In genomic region chr12:8947163-8947562, GRCm38 (mm10) we compare ENCODE assay signal across 8 mouse cellular contexts. TPM values are rescaled to one million over a fixed set of nuclear protein-coding genes. Genes with fewer than 3 reads are reported as not detected.
A peak's percentile ranks its signal among the peaks of the same experiment; 100 is the strongest.
DNase-seq lines count a peak whose midpoint lies in the region; ATAC-seq and TF ChIP-seq lines count a peak whose summit lies in the region.
"Had no signal": no experiment of that assay in that cellular context is flagged by ENCODE, and none has a peak within 500 bp of the region (broad histone marks: within the 10 kb centered on the region; RNA-seq: fewer than 3 reads in every experiment).

No protein-coding gene starts in this region.

- H3K36me3 ChIP-seq in kidney, embryonic 14.5 days (ENCODE audit: control insufficient read depth, insufficient read depth, low read length) = no peaks in the 10 kb centered on the region
- no peaks in the 10 kb centered on the region for H3K36me3 ChIP-seq in kidney, adult 2 months (ENCODE audit: control insufficient read depth, insufficient read depth, low read length)
- no peaks in the 10 kb centered on the region for H3K36me3 ChIP-seq in embryonic facial prominence, embryonic 14.5 days (ENCODE audit: control insufficient read depth, insufficient read depth, low read length)
- no peaks in the 10 kb centered on the region for H3K36me3 ChIP-seq in intestine, embryonic 15.5 days
- H3K36me3 ChIP-seq in midbrain, embryonic 15.5 days (replicated peaks) = no peaks in the 10 kb centered on the region
- H3K36me3 ChIP-seq: G1E had no signal

- no peaks in the 10 kb centered on the region for H3K9me3 ChIP-seq in kidney, embryonic 14.5 days (ENCODE audit: control insufficient read depth, low read length)
- H3K9me3 ChIP-seq in embryonic facial prominence, embryonic 14.5 days (ENCODE audit: control insufficient read depth, low read length) = no peaks in the 10 kb centered on the region
- no peaks in the 10 kb centered on the region for H3K9me3 ChIP-seq in intestine, embryonic 15.5 days
- H3K9me3 ChIP-seq in midbrain, embryonic 15.5 days = no peaks in the 10 kb centered on the region
- H3K9me3 ChIP-seq: G1E had no signal

- no peak overlapping the region for H3K9ac ChIP-seq in kidney, embryonic 14.5 days (ENCODE audit: low read depth, low read length)
- H3K9ac ChIP-seq in embryonic facial prominence, embryonic 14.5 days (ENCODE audit: low read depth, low read length) = no peak overlapping the region
- no peak overlapping the region for H3K9ac ChIP-seq in intestine, embryonic 15.5 days
- no peak overlapping the region for H3K9ac ChIP-seq in midbrain, embryonic 15.5 days

- TF ChIP-seq CTCF in kidney, adult 2 months (conservative IDR thresholded peaks at IDR 0.05; ENCODE audit: insufficient read depth, insufficient read length, low read depth, low read length) = no peak
- no peak for TF ChIP-seq CTCF in cerebellum, adult 2 months (IDR thresholded peaks at IDR 0.05; ENCODE audit: borderline replicate concordance, insufficient read depth, low read depth, low read length)

- peak overlapping the region; percentile 97 for H3K4me2 ChIP-seq in kidney, embryonic 14.5 days (replicated peaks; ENCODE audit: low read depth, low read length)
- peak overlapping the region; percentile 87; the same call in 1 of the 2 replicates for H3K4me2 ChIP-seq in embryonic facial prominence, embryonic 14.5 days (ENCODE audit: low read depth, low read length)
- peak overlapping the region; percentile 96 for H3K4me2 ChIP-seq in intestine, embryonic 15.5 days (replicated peaks)
- H3K4me2 ChIP-seq in midbrain, embryonic 15.5 days = peak overlapping the region; percentile 95; the same call in 1 of the 2 replicates

- WGBS in kidney, embryonic 14.5 days = 45% methylated on average over 9 of the region's 9 CpGs
- 48% methylated on average over 9 of the region's 9 CpGs for WGBS in kidney, adult 2 months
- 52% methylated on average over 9 of the region's 9 CpGs for WGBS in embryonic facial prominence, embryonic 14.5 days
- WGBS in intestine, embryonic 15.5 days = 33% methylated on average over 9 of the region's 9 CpGs
- WGBS in midbrain, embryonic 15.5 days = 63% methylated on average over 9 of the region's 9 CpGs
- 73% methylated on average over 9 of the region's 9 CpGs for WGBS in cerebellum, adult 2 months

- peak overlapping the region; percentile 49; the same call in 1 of the 2 replicates for H3K4me3 ChIP-seq in kidney, embryonic 14.5 days (ENCODE audit: low read length)
- no peak overlapping the region for H3K4me3 ChIP-seq in kidney, adult 2 months (ENCODE audit: insufficient read depth, low read depth, low read length)
- peak overlapping the region; percentile 41; the same call in 1 of the 2 replicates for H3K4me3 ChIP-seq in embryonic facial prominence, embryonic 14.5 days (ENCODE audit: low read depth, low read length)
- peak overlapping the region; percentile 40 for H3K4me3 ChIP-seq in intestine, embryonic 15.5 days (replicated peaks)
- no peak overlapping the region for H3K4me3 ChIP-seq in midbrain, embryonic 15.5 days
- H3K4me3 ChIP-seq in cerebellum, adult 2 months (replicated peaks; ENCODE audit: insufficient read depth, low read depth, low read length) = no peak overlapping the region

- TF ChIP-seq POLR2A in kidney, adult 2 months (IDR thresholded peaks at IDR 0.05; ENCODE audit: low read depth, low read length) = no peak
- TF ChIP-seq POLR2A in cerebellum, adult 2 months (IDR thresholded peaks at IDR 0.05; ENCODE audit: borderline replicate concordance, insufficient read depth, low read length) = no peak

- 0 out of 2 replicates have a peak, but pooled peaks cover 8% of the 10 kb centered on the region for H3K4me1 ChIP-seq in kidney, embryonic 14.5 days (ENCODE audit: control insufficient read depth, insufficient read depth, low read length)
- H3K4me1 ChIP-seq in kidney, adult 2 months (ENCODE audit: control insufficient read depth, insufficient read depth, low read length) = no peaks in the 10 kb centered on the region
- H3K4me1 ChIP-seq in embryonic facial prominence, embryonic 14.5 days (ENCODE audit: control insufficient read depth, insufficient read depth, low read length) = no peaks in the 10 kb centered on the region
- H3K4me1 ChIP-seq in intestine, embryonic 15.5 days (replicated peaks) = peaks cover 10% of the 10 kb centered on the region; the same call in 1 of the 2 replicates
- peaks cover 10% of the 10 kb centered on the region for H3K4me1 ChIP-seq in midbrain, embryonic 15.5 days
- no peaks in the 10 kb centered on the region for H3K4me1 ChIP-seq in cerebellum, adult 2 months (ENCODE audit: control insufficient read depth, insufficient read depth, low read length)

- no peak overlapping the region for H3K27ac ChIP-seq in kidney, embryonic 14.5 days (ENCODE audit: low read depth, low read length)
- H3K27ac ChIP-seq in kidney, adult 2 months (ENCODE audit: insufficient read depth, low read depth, low read length) = no peak overlapping the region
- peak overlapping the region; percentile 28; the same call in 1 of the 2 replicates for H3K27ac ChIP-seq in embryonic facial prominence, embryonic 14.5 days (replicated peaks; ENCODE audit: low read depth, low read length)
- no peak overlapping the region for H3K27ac ChIP-seq in intestine, embryonic 15.5 days
- no peak overlapping the region for H3K27ac ChIP-seq in midbrain, embryonic 15.5 days
- H3K27ac ChIP-seq in cerebellum, adult 2 months (ENCODE audit: insufficient read depth, low read length) = no peak overlapping the region

- ATAC-seq in kidney, embryonic 14.5 days (ENCODE audit: low FRiP score, low TSS enrichment) = no peak
- no peak for ATAC-seq in embryonic facial prominence, embryonic 14.5 days (ENCODE audit: low read depth)
- ATAC-seq in intestine, embryonic 15.5 days = no peak
- ATAC-seq in midbrain, embryonic 15.5 days (replicated peaks) = no peak

- H3K27me3 ChIP-seq in kidney, embryonic 14.5 days (ENCODE audit: control insufficient read depth, insufficient read depth, low read length) = 0 out of 2 replicates have a peak, but pooled peaks cover 6% of the 10 kb centered on the region
- H3K27me3 ChIP-seq in kidney, adult 2 months (replicated peaks; ENCODE audit: control insufficient read depth, insufficient read depth, low read length) = no peaks in the 10 kb centered on the region
- H3K27me3 ChIP-seq in embryonic facial prominence, embryonic 14.5 days (replicated peaks; ENCODE audit: control insufficient read depth, insufficient read depth, low read length) = no peaks in the 10 kb centered on the region
- H3K27me3 ChIP-seq in intestine, embryonic 15.5 days (replicated peaks) = no peaks in the 10 kb centered on the region
- H3K27me3 ChIP-seq in midbrain, embryonic 15.5 days (replicated peaks) = no peaks in the 10 kb centered on the region
- no peaks in the 10 kb centered on the region for H3K27me3 ChIP-seq in cerebellum, adult 2 months (ENCODE audit: control insufficient read depth, insufficient read depth, low read length)

- no peak for DNase-seq in kidney, adult 2 months
- DNase-seq in embryonic facial prominence, embryonic 14.5 days (ENCODE audit: low spot score) = no peak
- DNase-seq in cerebellum, adult 2 months = no peak
- no peak for DNase-seq in layer of hippocampus, adult 18-20 months (ENCODE audit: low spot score in 2 of 2)

RNA-seq across cellular contexts. Expression of gene Matn3, which starts 0.6 kb away (rescaled TPM):
- 0.11 and 0.37 TPM in 2 replicates for polyA plus RNA-seq in kidney, embryonic 14.5 days (2014; fragmentation: Nextera tagmentation; extraction: Ambion mirVana)
- not detected in 2 replicates for polyA plus RNA-seq in kidney, adult 2 months (2012; rRNA removed)
- 11.1 and 22.0 TPM in 2 replicates for polyA plus RNA-seq in embryonic facial prominence, embryonic 14.5 days (2014; fragmentation: Nextera tagmentation; extraction: Ambion mirVana)
- polyA plus RNA-seq in intestine, embryonic 15.5 days (2015; fragmentation: Nextera tagmentation; extraction: Ambion mirVana) = 0.11 and 0.13 TPM in 2 replicates
- polyA plus RNA-seq in midbrain, embryonic 15.5 days (2015; fragmentation: Nextera tagmentation; extraction: Ambion mirVana) = 0.19 TPM in 1 of 2 replicates, not detected in the other
- polyA plus RNA-seq in cerebellum, adult 2 months (2012; rRNA removed) = not detected in 2 replicates
- not detected for total RNA-seq in layer of hippocampus, adult 18-20 months (2021)
- polyA plus RNA-seq: G1E had no signal

RNA-seq across cellular contexts. Expression of gene Laptm4a, which starts 25.7 kb away (rescaled TPM):
- polyA plus RNA-seq in kidney, embryonic 14.5 days (2014; fragmentation: Nextera tagmentation; extraction: Ambion mirVana) = 140 and 337 TPM in 2 replicates
- 256 and 291 TPM in 2 replicates for polyA plus RNA-seq in kidney, adult 2 months (2012; rRNA removed)
- 386 and 396 TPM in 2 replicates for polyA plus RNA-seq in embryonic facial prominence, embryonic 14.5 days (2014; fragmentation: Nextera tagmentation; extraction: Ambion mirVana)
- 249 and 294 TPM in 2 replicates for polyA plus RNA-seq in intestine, embryonic 15.5 days (2015; fragmentation: Nextera tagmentation; extraction: Ambion mirVana)
- 171 and 181 TPM in 2 replicates for polyA plus RNA-seq in midbrain, embryonic 15.5 days (2015; fragmentation: Nextera tagmentation; extraction: Ambion mirVana)
- 258 and 268 TPM in 2 replicates for polyA plus RNA-seq in cerebellum, adult 2 months (2012; rRNA removed)
- 100 to 1,000 TPM; 215 to 227 TPM for total RNA-seq in layer of hippocampus, adult 18-20 months (2021)

RNA-seq across cellular contexts. Expression of gene Wdr35, which starts 26.5 kb away (rescaled TPM):
- 9.9 and 21.9 TPM in 2 replicates for polyA plus RNA-seq in kidney, embryonic 14.5 days (2014; fragmentation: Nextera tagmentation; extraction: Ambion mirVana)
- polyA plus RNA-seq in kidney, adult 2 months (2012; rRNA removed) = 5.3 and 6.0 TPM in 2 replicates
- polyA plus RNA-seq in embryonic facial prominence, embryonic 14.5 days (2014; fragmentation: Nextera tagmentation; extraction: Ambion mirVana) = 19.9 and 20.1 TPM in 2 replicates
- polyA plus RNA-seq in intestine, embryonic 15.5 days (2015; fragmentation: Nextera tagmentation; extraction: Ambion mirVana) = 9.9 and 11.6 TPM in 2 replicates
- 23.1 and 24.0 TPM in 2 replicates for polyA plus RNA-seq in midbrain, embryonic 15.5 days (2015; fragmentation: Nextera tagmentation; extraction: Ambion mirVana)
- polyA plus RNA-seq in cerebellum, adult 2 months (2012; rRNA removed) = 14.4 and 15.1 TPM in 2 replicates
- total RNA-seq in layer of hippocampus, adult 18-20 months (2021) = 10 to 100 TPM; 37.8 to 40.9 TPM
- polyA plus RNA-seq: G1E had no signal

Comparison
In these comparisons a context has a peak if more than half of its experiments do, and no peak if none do; other contexts are left out.
1. H3K4me3 ChIP-seq: peak in kidney, embryonic 14.5 days (single experiment), embryonic facial prominence, embryonic 14.5 days (single experiment) and intestine, embryonic 15.5 days (single experiment); none in kidney, adult 2 months (single experiment), midbrain, embryonic 15.5 days (single experiment) and cerebellum, adult 2 months (single experiment).
2. Peak in every context shown above with its lines, with median percentiles within 50 percentile points of each other: H3K4me2 ChIP-seq.